Mouse (Mus musculus) CH12.LX (cell line): ENCODE measurements around the gene Ifna4. TPM values are rescaled to one million over a fixed set of nuclear protein-coding genes. Genes with fewer than 3 reads are reported as not detected.
"Not testable (repeated sequence)": the region's sequence is repeated elsewhere in the genome, so short reads cannot be mapped to it uniquely, and the experiment has no call there.

ENCODE experiments used
- DNase-seq: peaks from one replicate; pipeline ENCODE4 v3.0.0-alpha.2; 2013; ENCODE audit errors: extremely low read depth
- H3K27ac ChIP-seq: 2 replicates; pipeline ENCODE4 v1.5.1; 2012; ENCODE audit warnings: low read depth, mild to moderate bottlenecking, control low read depth, moderate library complexity; ENCODE audit not compliant: insufficient read depth
- H3K27me3 ChIP-seq: replicated peaks from 2 replicates; pipeline ENCODE3; 2012; ENCODE audit warnings: inconsistent platforms
- H3K36me3 ChIP-seq, 2 experiments: replicated peaks in 1 of 2; 2 replicates each; pipeline versions ENCODE3 to v1.6.1; 2012; ENCODE audit warnings: inconsistent platforms in 1 of 2, low read length in 1 of 2, mild to moderate bottlenecking in 1 of 2, mixed read lengths in 1 of 2, moderate library complexity in 1 of 2; ENCODE audit not compliant: control insufficient read depth in 1 of 2, insufficient read depth in 1 of 2
- H3K4me1 ChIP-seq, 2 experiments: 2 replicates each; pipeline ENCODE4 v1.6.1; 2012; ENCODE audit warnings: inconsistent platforms in 1 of 2, moderate library complexity in 1 of 2; ENCODE audit not compliant: insufficient read depth in 2 of 2, control insufficient read depth in 1 of 2
- H3K4me2 ChIP-seq: 2 replicates; pipeline ENCODE4 v1.6.1; 2012; ENCODE audit warnings: low read depth, mild to moderate bottlenecking, control low read depth; ENCODE audit not compliant: poor library complexity, insufficient read depth, severe bottlenecking
- H3K4me3 ChIP-seq, 3 experiments: fragments of 150-350 bp in 1 of 3; sonication (generic) in 1 of 3; replicated peaks in 1 of 3; 2 replicates each; pipeline versions ENCODE3 to v1.5.1; 2011 to 2012; ENCODE audit warnings: low read depth in 2 of 3, low read length in 2 of 3, mild to moderate bottlenecking in 2 of 3, moderate library complexity in 2 of 3, control low read depth in 1 of 3, improper control_type of control experiment in 1 of 3, inconsistent platforms in 1 of 3, mixed read lengths in 1 of 3; ENCODE audit not compliant: poor library complexity in 1 of 3
- H3K79me2 ChIP-seq: replicated peaks from 2 replicates; pipeline ENCODE4 v1.6.1; 2012; ENCODE audit warnings: mild to moderate bottlenecking, moderate library complexity; ENCODE audit not compliant: control insufficient read depth, poor library complexity, insufficient read depth, severe bottlenecking; ENCODE audit errors: extremely low read depth
- H3K9ac ChIP-seq: 2 replicates; pipeline ENCODE4 v1.6.1; 2012; ENCODE audit warnings: low read depth, mild to moderate bottlenecking, control low read depth, moderate library complexity; ENCODE audit not compliant: insufficient read depth
- H3K9me3 ChIP-seq: replicated peaks from 2 replicates; pipeline ENCODE3; 2012; ENCODE audit warnings: low read length, inconsistent platforms, mixed read lengths
- BHLHE40 ChIP-seq: IDR thresholded peaks from 2 replicates; pipeline ENCODE4 v1.6.1; 2011; ENCODE audit warnings: mild to moderate bottlenecking, low read depth, low read length, improper control_type of control experiment
- CHD2 ChIP-seq: IDR thresholded peaks from 2 replicates; pipeline ENCODE4 v1.6.1; 2011; ENCODE audit warnings: low read length, improper control_type of control experiment
- CTCF ChIP-seq, 2 experiments: IDR thresholded peaks in 1 of 2; conservative IDR thresholded peaks in 1 of 2; 2 replicates each; pipeline ENCODE4 v1.5.1; 2011 to 2012; ENCODE audit warnings: low read depth in 2 of 2, low read length in 2 of 2, improper control_type of control experiment in 1 of 2, inconsistent platforms in 1 of 2, mild to moderate bottlenecking in 1 of 2, moderate library complexity in 1 of 2
- ELF1 ChIP-seq: IDR thresholded peaks from 2 replicates; pipeline ENCODE4 v1.6.1; 2014; ENCODE audit warnings: low read depth, mild to moderate bottlenecking, inconsistent platforms, low read length, improper control_type of control experiment
- ETS1 ChIP-seq: conservative IDR thresholded peaks from 2 replicates; pipeline ENCODE4 v1.6.1; 2012; ENCODE audit warnings: low read depth, mild to moderate bottlenecking, inconsistent platforms, low read length, improper control_type of control experiment, moderate library complexity
- IRF4 ChIP-seq: IDR thresholded peaks from 2 replicates; pipeline ENCODE4 v1.6.1; 2014; ENCODE audit warnings: low read depth, mild to moderate bottlenecking, inconsistent platforms, low read length, improper control_type of control experiment
- JUND ChIP-seq: conservative IDR thresholded peaks from 2 replicates; pipeline ENCODE4 v1.6.1; 2011; ENCODE audit warnings: low read depth, low read length, improper control_type of control experiment
- MXI1 ChIP-seq: IDR thresholded peaks from 2 replicates; pipeline ENCODE4 v1.6.1; 2011; ENCODE audit warnings: mild to moderate bottlenecking, low read depth, low read length, improper control_type of control experiment
- MYC ChIP-seq: IDR thresholded peaks from 2 replicates; pipeline ENCODE4 v1.6.1; 2011; ENCODE audit warnings: low read depth, mild to moderate bottlenecking, improper control_type of control experiment, low read length
- NELFE ChIP-seq: IDR thresholded peaks from 2 replicates; pipeline ENCODE4 v1.6.1; 2011; ENCODE audit warnings: low read depth, low read length, improper control_type of control experiment
- RAD21 ChIP-seq: IDR thresholded peaks from 2 replicates; pipeline ENCODE4 v1.6.1; 2011; ENCODE audit warnings: low read depth, mild to moderate bottlenecking, low read length, improper control_type of control experiment, moderate library complexity
- RCOR1 ChIP-seq: conservative IDR thresholded peaks from 2 replicates; pipeline ENCODE4 v1.6.1; 2012; ENCODE audit warnings: low read depth, mild to moderate bottlenecking, inconsistent platforms, low read length, improper control_type of control experiment
- SIN3A ChIP-seq: IDR thresholded peaks from 2 replicates; pipeline ENCODE4 v1.6.1; 2012; ENCODE audit warnings: low read length, improper control_type of control experiment, inconsistent platforms
- SMC3 ChIP-seq: IDR thresholded peaks from 2 replicates; pipeline ENCODE4 v1.6.1; 2011; ENCODE audit warnings: low read depth, low read length, improper control_type of control experiment
- TBP ChIP-seq: conservative IDR thresholded peaks from 2 replicates; pipeline ENCODE4 v1.6.1; 2011; ENCODE audit warnings: low read depth, low read length, improper control_type of control experiment
- USF1 ChIP-seq: IDR thresholded peaks from 2 replicates; pipeline ENCODE4 v1.6.1; 2014; ENCODE audit warnings: low read depth, mild to moderate bottlenecking, inconsistent platforms, low read length, improper control_type of control experiment
- USF2 ChIP-seq: conservative IDR thresholded peaks from 2 replicates; pipeline ENCODE4 v1.6.1; 2011; ENCODE audit warnings: low read depth, low read length, improper control_type of control experiment
- ZC3H11A ChIP-seq: IDR thresholded peaks from 2 replicates; pipeline ENCODE4 v1.6.1; 2012; ENCODE audit warnings: low read depth, mild to moderate bottlenecking, inconsistent platforms, low read length, improper control_type of control experiment
- ZKSCAN1 ChIP-seq: IDR thresholded peaks from 2 replicates; pipeline ENCODE4 v1.6.1; 2012; ENCODE audit warnings: low read depth, inconsistent platforms, low read length, improper control_type of control experiment, borderline replicate concordance
- ZMIZ1 ChIP-seq: IDR thresholded peaks from 2 replicates; pipeline ENCODE4 v1.6.1; 2012; ENCODE audit warnings: low read depth, mild to moderate bottlenecking, inconsistent platforms, low read length, improper control_type of control experiment
- ZNF384 ChIP-seq: IDR thresholded peaks from 2 replicates; pipeline ENCODE4 v1.6.1; 2012; ENCODE audit warnings: low read depth, low read length, improper control_type of control experiment, inconsistent platforms
- dilution Hi-C: fragments of 300-500 bp; cut with MboI; formaldehyde crosslinking; loops from 2 replicates; pipeline ENCODE4 v1.14.3; 2020; ENCODE audit warnings: low sequenced_read_pairs; ENCODE audit not compliant: extremely low pct_unique_long_range_greater_than_20kb, extremely low pct_ligation_motif_present
- in situ Hi-C: fragments of 300-500 bp; cut with MboI; formaldehyde crosslinking; loops from 3 replicates; pipeline ENCODE4 v1.14.3; 2019; ENCODE audit warnings: low sequenced_read_pairs, low pct_ligation_motif_present, low pct_unique_long_range_greater_than_20kb, mixed read lengths
- polyA plus RNA-seq: library from polyadenylated mRNA; unstranded; fragments of >175 nt; gene quantifications from 2 replicates; pipeline ENCODE4 v1.2.1, GENCODE M21; 2012; ENCODE audit warnings: low read depth; ENCODE audit not compliant: insufficient read length
- total RNA-seq, 2 experiments: library from RNA; depleted of rRNA; stranded (reverse); fragments of 300-350 nt in 1 of 2; fragments of >200 nt in 1 of 2; gene quantifications; 2 replicates each; pipeline ENCODE4 v1.2.3; 2012 to 2014

The Ifna4 gene
- total and polyA plus RNA-seq, 3 experiments: not detected

DNA sequence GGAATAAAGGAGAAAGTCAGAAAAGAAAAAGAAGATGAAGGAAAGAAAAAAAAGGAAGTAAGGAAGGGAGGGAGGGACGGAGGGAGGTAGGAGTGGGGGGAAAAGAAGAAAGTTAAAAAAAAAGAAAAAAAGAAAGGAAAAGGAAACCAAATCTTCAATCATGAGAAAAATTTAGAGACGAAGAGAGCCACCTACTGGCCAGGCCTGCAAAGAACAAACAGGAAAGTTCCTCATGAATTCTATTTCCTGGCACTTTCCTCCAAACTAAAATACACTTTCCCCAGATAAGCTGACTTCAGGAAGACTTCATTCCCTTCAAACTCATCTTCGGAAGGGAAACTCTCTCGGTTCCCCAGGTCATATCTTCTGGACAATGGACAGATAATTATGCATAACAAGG lies 11.1 kb upstream of the Ifna4 start:
- no peak overlapping the region for H3K4me2 ChIP-seq
- TF ChIP-seq ZC3H11A (no peak), MYC (no peak), USF2 (no peak), SIN3A (no peak), SMC3 (peak; percentile 22; the same call in 1 of the 2 replicates), TBP (no peak), CHD2 (no peak), IRF4 (no peak), ZMIZ1 (no peak), ELF1 (no peak), NELFE (no peak), RAD21 (peak; percentile 36), JUND (no peak), RCOR1 (no peak), ETS1 (no peak), MXI1 (no peak), ZKSCAN1 (no peak), CTCF (conservative IDR thresholded peaks at IDR 0.05 in 1 of 2, IDR thresholded peaks at IDR 0.05 in 1 of 2; ENCODE audit: low read depth in 2 of 2, low read length in 2 of 2) (peak in 1 of 2 experiments; percentile 70; a peak in 3 of 4 replicates), BHLHE40 (no peak), ZNF384 (peak; percentile 80), USF1 (no peak)
- H3K79me2 ChIP-seq: no peaks in the 10 kb centered on the region
- H3K27me3 ChIP-seq: peaks cover 22% of the 10 kb centered on the region
- H3K4me3 ChIP-seq: no peak overlapping the region
- DNase-seq: peak; percentile 11
- no peak overlapping the region for H3K9ac ChIP-seq
- H3K4me1 ChIP-seq: no peaks in the 10 kb centered on the region; a peak in 1 of 4 replicates
- no peak overlapping the region for H3K27ac ChIP-seq
- dilution Hi-C loops: no loop called here
- in situ Hi-C loops: no loop called here
- H3K9me3 ChIP-seq: peaks cover 9% of the 10 kb centered on the region
- no peaks in the 10 kb centered on the region for H3K36me3 ChIP-seq

DNA sequence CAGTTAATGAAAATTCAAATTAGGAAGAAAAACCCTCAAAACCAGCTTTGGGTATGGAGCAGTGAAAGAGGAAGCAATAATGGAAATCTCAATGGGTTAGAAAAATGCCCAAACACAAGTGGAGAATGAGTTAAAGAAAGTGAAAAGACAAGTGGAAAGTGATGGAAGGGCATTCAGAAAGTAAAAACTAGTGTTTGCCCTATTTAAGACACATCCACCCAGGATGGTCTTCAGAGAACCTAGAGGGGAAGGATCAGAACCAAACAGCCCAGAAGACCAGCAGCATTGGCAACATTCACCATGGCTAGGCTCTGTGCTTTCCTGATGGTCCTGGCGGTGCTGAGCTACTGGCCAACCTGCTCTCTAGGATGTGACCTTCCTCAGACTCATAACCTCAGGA lies 6.4 kb upstream of the Ifna4 start, which contains the start of gene Ifna5:
TSS of gene Ifna5 (plus strand) at position 301 of the 400 bp plus-strand sequence.
- H3K79me2 ChIP-seq, H3K9me3 ChIP-seq, dilution Hi-C loops, H3K4me2 ChIP-seq, H3K36me3 ChIP-seq, H3K9ac ChIP-seq, H3K4me1 ChIP-seq, in situ Hi-C loops, H3K4me3 ChIP-seq, DNase-seq, H3K27ac ChIP-seq: not testable (repeated sequence)
- H3K27me3 ChIP-seq: peaks cover 32% of the 10 kb centered on the region
